Mouse (Mus musculus): Measurements from ENCODE around the gene Pamr1.
A peak's percentile ranks its signal among the peaks of the same experiment; 100 is the strongest.

- TF ChIP-seq CTCF (IDR thresholded peaks at IDR 0.05; ENCODE audit: low read depth) (peak; percentile 75), EP300 (optimal IDR thresholded peaks at IDR 0.05) (no peak)
Measured at GRCm38 (mm10) chr2:102682168-102682567, 132.4 kb downstream of the Pamr1 start.

Data from stomach, postnatal 0 days (tissue).